Mouse (Mus musculus): ENCODE measurements around the gene Med21.

Med21 gene

DNA sequence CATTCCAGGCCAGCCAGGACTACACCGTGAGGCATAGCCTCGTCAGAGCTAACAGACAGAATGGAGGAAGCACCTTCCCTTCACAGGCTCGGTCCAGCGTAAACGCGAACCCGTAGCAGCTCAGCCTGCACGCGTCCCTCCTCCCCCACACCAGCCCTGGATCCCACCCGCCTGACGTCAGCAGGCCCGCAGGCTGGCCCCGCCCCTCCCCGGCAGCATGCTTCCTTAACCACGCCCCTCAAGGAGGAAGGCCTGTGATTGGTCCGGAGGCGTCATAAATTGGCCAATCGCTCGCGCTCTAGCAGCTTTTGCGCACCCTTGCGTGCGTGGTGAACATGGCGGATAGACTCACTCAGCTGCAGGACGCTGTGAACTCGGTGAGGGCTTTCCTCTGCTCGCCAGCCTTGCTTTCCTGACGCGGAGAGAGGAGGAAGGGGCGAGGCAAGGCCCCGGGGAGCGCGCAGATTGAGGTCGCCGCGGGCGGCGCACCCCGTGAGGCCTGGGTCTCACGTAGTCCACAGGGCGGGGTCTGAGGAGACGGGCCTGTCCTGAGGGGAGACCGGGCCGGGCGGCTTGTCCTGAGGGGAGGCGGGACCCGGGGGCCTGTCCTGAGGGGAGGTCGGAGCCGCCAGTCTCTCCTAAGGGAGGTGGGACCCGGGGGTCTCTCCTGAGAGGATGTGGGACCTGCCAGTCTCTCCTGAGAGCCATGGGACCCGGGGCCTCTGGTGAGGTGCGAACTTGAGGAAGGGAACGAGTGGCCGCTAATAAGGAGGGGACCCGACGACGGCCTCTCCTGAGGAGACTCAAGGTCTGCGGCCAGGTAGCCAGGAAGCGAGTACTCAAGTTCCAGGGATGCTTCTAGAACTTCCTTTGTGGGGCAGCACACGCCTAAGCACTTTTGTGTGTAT, at the start of gene Med21, which contains the start of gene Tm7sf3:
Med21 (plus strand) TSS at position 272 of the 908 bp plus-strand sequence.
Tm7sf3 (minus strand) TSS at position 549 of the 908 bp plus-strand sequence.
- peak; percentile 95 for DNase-seq (ENCODE audit: low spot score)

- DNase-seq (ENCODE audit: low spot score) = no peak
Measured at GRCm38 (mm10) chr6:146602601-146603000, 39.7 kb upstream of the Med21 start.

- no peak for DNase-seq (ENCODE audit: low spot score)
Measured at GRCm38 (mm10) chr6:146603651-146604050, 38.7 kb upstream of the Med21 start.

DNA sequence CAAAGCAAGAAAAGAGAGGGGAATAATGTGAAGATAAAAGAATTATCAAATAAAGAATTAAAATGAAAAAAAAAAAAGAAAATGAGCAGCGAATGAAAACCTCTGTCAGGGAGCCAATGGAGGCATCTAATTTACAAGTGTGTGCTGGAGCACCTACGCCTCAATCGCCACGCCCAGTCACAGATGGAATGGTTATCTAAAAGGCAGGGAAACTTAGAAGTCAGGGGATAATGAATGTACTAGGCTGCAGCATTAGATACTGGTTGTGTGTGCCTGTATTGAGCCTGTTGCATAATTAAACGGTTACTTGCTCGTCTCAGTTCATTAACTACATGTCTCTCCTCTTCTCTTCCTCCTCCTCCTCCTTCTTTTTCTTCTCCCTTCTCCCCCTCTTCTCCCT, 31.0 kb upstream of the Med21 start:
- no peak for DNase-seq (ENCODE audit: low spot score)

DNA sequence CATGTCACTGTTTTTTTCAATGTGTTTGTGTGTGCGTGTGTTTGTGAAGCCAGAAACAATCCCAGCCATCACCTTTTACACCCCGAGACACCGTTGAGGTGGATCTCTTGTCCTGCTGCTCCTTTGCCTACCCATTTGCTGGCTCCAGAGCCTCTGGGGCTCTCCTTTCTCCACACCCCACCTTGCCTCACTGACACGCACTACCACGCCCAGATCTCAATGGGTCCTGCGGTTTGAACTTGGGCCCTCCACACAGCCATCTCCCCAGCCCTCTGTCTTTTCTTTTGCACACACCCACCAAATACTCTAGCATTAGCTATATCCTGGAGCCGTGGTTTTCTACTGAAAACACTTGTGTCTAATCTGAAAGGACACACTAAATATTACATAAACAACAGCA, 30.4 kb upstream of the Med21 start:
- no peak for DNase-seq (ENCODE audit: low spot score)

- no peak for DNase-seq (ENCODE audit: low spot score)
Measured at GRCm38 (mm10) chr6:146612736-146613135, 29.6 kb upstream of the Med21 start.

- no peak for DNase-seq (ENCODE audit: low spot score)
Measured at GRCm38 (mm10) chr6:146613907-146614306, 28.4 kb upstream of the Med21 start.

GRCm38 (mm10) chr6:146614541-146614940, 27.8 kb upstream of the Med21 start:
- DNase-seq (ENCODE audit: low spot score) = no peak

- no peak for DNase-seq (ENCODE audit: low spot score)
Measured at GRCm38 (mm10) chr6:146615891-146616290, 26.5 kb upstream of the Med21 start.

GRCm38 (mm10) chr6:146616670-146617069, 25.7 kb upstream of the Med21 start:
- no peak for DNase-seq (ENCODE audit: low spot score)

DNA sequence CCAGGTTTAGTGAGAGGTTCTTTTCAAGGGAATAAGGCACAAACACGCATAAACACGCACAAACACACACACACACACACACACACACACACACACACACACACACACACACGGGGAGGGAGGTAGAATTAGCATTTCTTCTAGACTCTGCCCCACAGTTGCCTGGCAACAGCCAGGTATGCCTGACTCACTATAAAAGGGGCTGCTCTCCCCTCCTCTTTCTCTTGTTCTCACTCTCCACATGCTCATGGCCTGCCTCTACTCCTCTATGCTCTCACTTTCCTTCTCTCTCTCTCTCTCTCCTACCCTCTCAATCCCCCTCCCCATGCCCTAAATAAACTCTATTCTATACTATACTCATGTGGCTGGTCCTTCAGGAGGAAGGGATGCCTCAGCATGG, 14.2 kb upstream of the Med21 start:
- DNase-seq (ENCODE audit: low spot score) = no peak

GRCm38 (mm10) chr6:146629781-146630756, 12.3 kb upstream of the Med21 start:
- DNase-seq (ENCODE audit: low spot score) = peak; percentile 55

- DNase-seq (ENCODE audit: low spot score) = no peak
Measured at GRCm38 (mm10) chr6:146630961-146631360, 11.4 kb upstream of the Med21 start.

- DNase-seq (ENCODE audit: low spot score) = no peak
Measured at GRCm38 (mm10) chr6:146631847-146632246, 10.5 kb upstream of the Med21 start.

DNA sequence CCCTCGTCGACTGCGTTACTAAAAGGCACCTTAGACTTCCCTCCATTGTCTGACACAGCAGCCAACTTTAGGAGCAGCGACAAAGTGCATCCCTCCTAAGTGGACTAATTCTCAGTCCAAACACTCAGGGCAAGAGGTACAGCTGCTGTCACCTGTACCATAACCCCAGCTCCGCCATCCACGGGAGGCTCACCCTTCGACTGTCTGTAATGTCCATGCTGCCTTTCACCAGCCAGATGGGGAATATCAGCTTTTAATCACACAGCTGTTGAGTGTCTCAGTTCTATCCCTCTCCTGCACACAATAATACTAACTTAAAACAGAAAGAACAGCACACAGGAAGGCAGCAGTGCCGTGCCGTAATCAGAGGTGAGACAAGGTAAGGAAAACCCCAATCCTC, 9.9 kb upstream of the Med21 start:
- no peak for DNase-seq (ENCODE audit: low spot score)

DNA sequence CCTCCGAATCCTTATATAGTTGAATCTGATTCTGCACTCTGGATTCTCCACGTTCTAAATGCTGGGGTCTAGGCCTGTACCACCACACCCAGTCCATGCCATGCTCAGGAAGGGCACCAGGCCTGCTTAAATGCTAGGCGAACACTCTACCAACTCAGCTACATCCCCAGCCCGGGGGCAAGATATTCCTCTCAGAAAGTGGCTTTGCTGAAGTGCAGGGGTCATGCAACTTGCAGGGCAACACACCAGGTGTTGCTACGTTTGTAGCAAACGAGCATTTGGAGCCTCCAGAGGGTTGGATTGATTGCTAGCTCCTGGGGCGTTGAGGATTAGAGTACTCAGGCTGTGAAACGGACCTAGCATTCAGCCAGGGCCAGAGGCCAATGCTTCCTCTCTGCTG, 9.2 kb upstream of the Med21 start:
- DNase-seq (ENCODE audit: low spot score) = no peak

GRCm38 (mm10) chr6:146633629-146634014, 8.7 kb upstream of the Med21 start:
- DNase-seq (ENCODE audit: low spot score) = no peak

DNA sequence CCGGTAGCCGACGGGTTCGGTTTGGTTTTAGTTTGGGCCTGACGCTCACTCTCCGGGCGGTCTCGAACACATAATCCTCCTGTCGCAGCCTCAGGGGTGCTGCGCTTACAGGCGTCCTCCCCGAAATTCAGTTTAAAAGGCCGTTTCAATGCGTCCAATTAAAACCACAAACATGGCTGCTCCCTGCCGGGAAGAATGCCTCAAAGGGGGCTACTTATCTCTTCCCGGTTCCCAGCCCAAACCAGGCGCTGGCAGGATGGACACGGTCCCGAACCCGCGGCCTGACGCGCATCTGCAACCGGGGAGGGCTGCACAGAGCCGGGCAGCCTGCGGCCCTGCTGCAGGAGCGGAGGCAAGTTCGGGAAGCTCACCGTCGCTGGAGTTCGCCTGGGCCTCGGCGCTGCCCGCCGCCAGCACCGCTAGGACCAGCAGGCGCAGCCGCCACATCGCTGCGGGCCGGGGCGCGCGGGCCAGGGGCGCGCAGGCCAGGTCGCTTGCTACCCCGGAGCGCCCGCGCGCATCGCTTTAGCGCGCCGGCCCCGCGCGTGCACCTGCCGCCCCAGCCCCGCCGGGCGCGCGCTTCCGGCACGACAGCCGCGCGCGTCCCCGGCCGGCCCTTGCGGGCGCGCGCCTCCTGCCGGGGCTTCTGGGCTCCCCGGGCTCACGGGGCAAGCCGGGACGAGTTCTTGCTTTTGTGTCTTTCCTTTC, 8.2 kb upstream of the Med21 start:
- peak; percentile 74 for DNase-seq (ENCODE audit: low spot score)

DNA sequence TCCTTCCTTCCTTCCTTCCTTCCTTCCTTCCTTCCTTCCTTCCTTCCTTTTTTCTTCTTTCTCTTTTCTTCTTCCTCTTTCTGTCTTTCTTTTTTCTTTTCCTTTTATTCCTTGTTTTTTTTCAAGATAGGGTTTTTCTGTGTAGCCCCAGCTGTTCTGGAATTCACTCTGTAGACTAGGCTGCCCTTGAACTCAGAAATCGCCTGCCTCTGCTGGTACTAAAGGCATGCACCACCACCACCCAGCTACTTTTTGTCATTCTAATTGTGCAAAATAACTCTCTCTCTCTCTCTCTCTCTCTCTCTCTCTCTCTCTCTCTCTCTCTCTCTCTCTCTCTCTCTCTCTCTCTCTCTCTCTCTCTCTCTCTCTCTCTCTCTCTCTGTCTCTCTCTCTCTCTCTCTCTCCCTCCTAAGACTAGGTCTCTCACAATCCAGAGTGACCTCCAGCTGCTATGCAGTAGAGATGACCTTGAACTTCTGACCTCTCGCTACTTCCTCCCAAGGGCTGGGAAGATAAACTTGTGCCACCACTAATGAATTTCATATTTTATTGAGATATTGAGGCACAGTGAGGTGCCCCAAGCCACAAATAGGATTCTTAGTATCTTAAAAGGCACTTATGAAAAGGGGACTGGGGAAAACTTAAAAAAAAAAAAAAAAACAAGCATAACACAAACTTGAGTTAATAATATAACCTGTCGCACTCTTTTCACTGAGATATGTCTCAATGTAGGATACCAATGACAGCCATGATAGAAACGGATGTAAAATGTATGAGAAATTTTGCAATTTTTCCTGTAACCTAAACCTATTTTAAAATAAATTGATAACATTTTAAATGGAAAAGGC, 7.4 kb upstream of the Med21 start:
- no peak for DNase-seq (ENCODE audit: low spot score)

DNA sequence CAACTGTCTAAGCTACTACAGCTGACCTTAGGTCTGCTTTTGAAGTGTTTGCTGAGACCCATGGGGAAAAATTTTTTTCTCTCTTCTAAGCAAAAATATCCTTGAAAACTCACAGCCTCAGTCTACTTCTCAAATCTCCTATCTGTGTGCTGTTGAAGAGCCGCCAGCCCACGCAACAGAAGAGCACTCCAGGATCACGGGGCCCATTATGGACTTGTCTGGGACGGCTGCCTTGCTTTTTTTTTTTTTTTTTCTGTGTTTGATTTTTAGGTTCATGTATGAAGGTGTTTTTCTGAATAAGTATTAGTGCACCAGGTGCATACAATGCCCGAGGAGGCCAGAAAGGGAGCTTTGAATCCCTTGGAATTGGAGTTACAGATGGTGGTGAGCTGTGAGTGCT, 5.9 kb upstream of the Med21 start:
- DNase-seq (ENCODE audit: low spot score) = no peak
